Mouse (Mus musculus) embryonic facial prominence, embryonic 13.5 days (tissue): ENCODE measurements around the gene Zfp566. TPM values are rescaled to one million over a fixed set of nuclear protein-coding genes. Genes with fewer than 3 reads are reported as not detected.

Experiments
- ATAC-seq: fragments of 200-750 bp; cut with Nextera tagmentation; 2 replicates; pipeline ENCODE4 v1.8.0; 2017; ENCODE audit warnings: low read depth; ENCODE audit not compliant: insufficient number of reproducible peaks, insufficient read depth, low FRiP score, low TSS enrichment
- H3K27ac ChIP-seq: fragments of 300-500 bp; sonication (generic); 2 replicates; pipeline ENCODE4 v1.5.1; 2015; ENCODE audit warnings: moderate library complexity, mild to moderate bottlenecking, inconsistent platforms
- H3K27me3 ChIP-seq: fragments of 300-500 bp; sonication (generic); 2 replicates; pipeline ENCODE4 v1.6.1; 2015; ENCODE audit warnings: mild to moderate bottlenecking, inconsistent platforms
- H3K36me3 ChIP-seq: fragments of 300-500 bp; sonication (generic); 2 replicates; pipeline ENCODE4 v1.6.1; 2015; ENCODE audit warnings: mild to moderate bottlenecking, inconsistent platforms
- H3K4me1 ChIP-seq: fragments of 300-500 bp; sonication (generic); 2 replicates; pipeline ENCODE4 v1.6.1; 2015; ENCODE audit warnings: inconsistent platforms
- H3K4me2 ChIP-seq: fragments of 300-500 bp; sonication (generic); 2 replicates; pipeline ENCODE4 v1.6.1; 2015; ENCODE audit warnings: moderate library complexity, mild to moderate bottlenecking, inconsistent platforms
- H3K4me3 ChIP-seq: fragments of 300-500 bp; sonication (generic); 2 replicates; pipeline ENCODE4 v1.5.1; 2015; ENCODE audit warnings: mild to moderate bottlenecking, inconsistent platforms
- H3K9ac ChIP-seq: fragments of 300-500 bp; sonication (generic); 2 replicates; pipeline ENCODE4 v1.6.1; 2015; ENCODE audit warnings: mild to moderate bottlenecking, inconsistent platforms
- H3K9me3 ChIP-seq: fragments of 300-500 bp; sonication (generic); 2 replicates; pipeline ENCODE4 v1.6.1; 2016; ENCODE audit warnings: inconsistent platforms
- WGBS: fragments of 180-500 bp; shearing (Covaris S2); methylation state at CpG from one replicate; pipeline ENCODE4 v1.1.7; 2015; ENCODE audit warnings: mixed read lengths; 5-methylcytosine and 5-hydroxymethylcytosine counted together
- polyA plus RNA-seq: library from polyadenylated mRNA; unstranded; fragments of >200 nt; fragmentation: Nextera tagmentation; extraction: Ambion mirVana; gene quantifications from 2 replicates; pipeline ENCODE4 v1.2.1, GENCODE M21; 2015

The Zfp566 gene
- polyA plus RNA-seq, 1 experiment from 2014 or later = 18.7 TPM

DNA sequence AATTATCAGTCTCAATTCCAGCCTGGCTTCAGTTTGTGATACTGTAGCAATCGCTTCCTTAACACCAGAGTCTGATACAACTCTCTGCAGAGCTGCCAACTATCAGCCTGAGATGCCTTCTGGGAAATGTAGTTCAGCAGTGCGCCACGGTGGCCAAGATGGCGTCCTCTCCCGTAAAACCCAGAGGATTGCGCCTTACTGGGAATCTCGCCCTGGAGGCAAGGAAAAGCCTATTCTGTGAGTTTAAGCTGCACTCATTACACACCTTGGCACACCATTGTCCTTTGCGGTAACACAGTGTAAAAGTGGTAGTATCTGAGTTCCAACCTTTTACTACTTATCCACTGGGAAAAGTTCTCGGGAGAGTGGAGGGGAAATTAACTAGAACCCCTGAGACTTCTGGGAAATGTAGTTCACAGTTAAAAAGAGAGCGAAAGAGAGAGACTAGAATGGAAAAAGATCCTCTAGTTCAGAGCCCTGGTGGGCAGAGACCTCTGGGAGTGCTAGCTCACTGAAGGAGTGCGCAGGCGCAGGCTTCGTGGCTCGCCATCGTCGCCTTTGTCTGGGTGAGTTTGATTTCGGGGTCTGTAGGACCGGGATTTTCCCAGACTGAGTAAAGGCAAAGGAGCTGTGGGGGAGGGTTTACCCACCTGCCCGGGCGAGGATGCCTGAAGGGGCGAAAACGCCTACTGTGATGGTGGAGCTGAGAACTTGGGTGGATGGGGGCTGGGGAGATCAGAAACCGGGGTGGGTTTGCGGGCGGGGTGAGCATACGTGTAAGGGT is 4.5 kb upstream of the Zfp566 start, which contains the start of gene Zfp260:
Gene Zfp260, plus strand, starts transcription at position 132 of the 784 bp plus-strand sequence.
- WGBS = under 1% methylated on average over 26 of the region's 26 CpGs
- Histone ChIP-seq H3K9ac (peak within 1 kb of the TSS; percentile 88), H3K27ac (peak within 1 kb of the TSS; percentile 99), H3K9me3 (peaks cover 4% of the 10 kb centered on the region; the same call in 1 of the 2 replicates), H3K4me2 (peak within 1 kb of the TSS; percentile 76), H3K4me3 (peak within 1 kb of the TSS; percentile 61), H3K4me1 (peaks cover 17% of the 10 kb centered on the region), H3K36me3 (peaks cover 28% of the 10 kb centered on the region), H3K27me3 (no peaks in the 10 kb centered on the region)
- ATAC-seq = peak; percentile 79

DNA sequence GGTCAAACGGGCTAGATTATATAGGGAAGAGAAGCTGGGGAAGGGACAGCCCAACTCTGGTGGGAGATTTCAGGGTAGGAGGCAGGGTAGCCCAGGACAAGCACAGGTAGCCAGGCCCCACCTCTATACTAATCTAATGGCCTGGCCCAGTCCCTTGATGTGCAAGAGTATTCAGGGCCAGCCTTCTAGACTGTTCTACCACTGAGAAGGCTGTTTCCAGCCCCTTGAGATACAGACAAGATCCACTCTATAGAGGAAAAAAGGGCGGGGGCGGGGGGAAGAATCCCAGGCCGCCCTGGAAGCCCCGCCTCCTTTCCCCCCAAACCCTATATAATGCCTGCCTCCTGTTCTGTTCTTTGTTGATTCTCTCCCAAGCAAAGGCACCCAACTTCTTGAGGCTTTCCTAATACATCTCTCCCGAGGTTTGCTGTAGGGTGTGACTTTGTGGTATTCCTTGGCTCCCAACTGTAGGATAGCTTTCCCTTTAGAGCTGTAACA is 3.6 kb upstream of the Zfp566 start:
- 67% methylated on average over 6 of the region's 6 CpGs for WGBS
- H3K36me3 ChIP-seq = peaks cover 19% of the 10 kb centered on the region
- peak overlapping the region; percentile 99 for H3K27ac ChIP-seq
- peak overlapping the region; percentile 88; the same call in 1 of the 2 replicates for H3K9ac ChIP-seq
- ATAC-seq = no peak
- H3K4me3 ChIP-seq = peak overlapping the region; percentile 61
- no peaks in the 10 kb centered on the region for H3K27me3 ChIP-seq
- peaks cover 4% of the 10 kb centered on the region; the same call in 1 of the 2 replicates for H3K9me3 ChIP-seq
- peak overlapping the region; percentile 60 for H3K4me2 ChIP-seq
- H3K4me1 ChIP-seq = peaks cover 23% of the 10 kb centered on the region

DNA sequence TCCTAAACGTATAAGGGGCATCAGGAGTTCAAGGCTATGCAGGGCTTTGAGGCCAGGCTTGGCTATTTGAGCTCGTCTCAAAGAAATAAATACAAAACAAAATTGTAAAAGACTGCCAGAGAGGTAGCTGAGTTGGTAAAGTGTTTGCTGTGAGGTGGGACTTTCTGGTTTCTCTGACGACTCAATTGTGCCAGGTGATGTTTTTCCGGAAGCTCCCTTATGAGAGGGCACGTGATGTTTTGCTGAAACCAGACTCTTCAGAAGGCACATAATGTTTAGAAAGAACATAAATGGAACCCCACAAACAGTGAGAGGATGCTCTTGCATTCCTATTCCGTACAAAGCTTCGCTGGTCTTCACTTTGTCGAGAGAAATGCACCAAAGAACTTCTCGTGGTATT is 2.3 kb upstream of the Zfp566 start:
- no peaks in the 10 kb centered on the region for H3K9me3 ChIP-seq
- no peak overlapping the region for H3K4me3 ChIP-seq
- no peak for ATAC-seq
- WGBS = 82% methylated on average over 9 of the region's 9 CpGs
- H3K27ac ChIP-seq = no peak overlapping the region
- no peaks in the 10 kb centered on the region for H3K27me3 ChIP-seq
- H3K9ac ChIP-seq = no peak overlapping the region
- peaks cover 8% of the 10 kb centered on the region for H3K36me3 ChIP-seq
- peaks cover 33% of the 10 kb centered on the region for H3K4me1 ChIP-seq
- H3K4me2 ChIP-seq = no peak overlapping the region

DNA sequence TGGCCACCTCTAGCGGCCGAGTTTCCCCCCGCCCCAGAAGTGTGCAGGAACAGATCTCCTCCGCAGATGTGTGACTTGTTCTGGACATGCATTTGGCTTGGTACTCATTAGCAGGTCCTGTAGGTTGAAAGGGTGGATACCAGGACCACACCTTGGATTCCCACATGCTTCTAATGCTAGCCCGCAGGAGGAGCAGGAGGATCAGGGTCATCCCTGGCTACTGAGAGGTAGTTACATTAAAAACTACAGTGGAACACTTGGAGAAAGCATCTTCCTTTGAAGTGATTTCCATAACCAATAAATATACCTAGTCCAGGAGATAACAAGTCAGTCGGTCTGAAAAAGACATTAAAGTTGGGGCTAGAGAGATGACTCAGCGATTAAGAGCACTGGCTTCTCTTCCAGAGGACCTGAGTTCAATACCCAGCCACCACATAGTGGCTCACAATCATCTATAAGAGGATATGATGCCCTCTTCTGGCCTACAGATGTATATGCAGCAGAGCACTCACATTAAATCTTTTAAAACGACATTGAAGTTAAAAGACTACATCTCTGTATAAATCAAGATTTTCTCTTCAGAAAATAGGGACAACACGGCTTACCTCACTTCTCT is 751 bp upstream of the Zfp566 start:
- no peaks in the 10 kb centered on the region for H3K9me3 ChIP-seq
- H3K4me1 ChIP-seq = peaks cover 29% of the 10 kb centered on the region
- peak overlapping the region; percentile 86 for H3K27ac ChIP-seq
- peak overlapping the region; percentile 67 for H3K4me3 ChIP-seq
- no peak for ATAC-seq
- H3K4me2 ChIP-seq = peak overlapping the region; percentile 62
- no peaks in the 10 kb centered on the region for H3K27me3 ChIP-seq
- 8% methylated on average over 9 of the region's 9 CpGs for WGBS
- peaks cover 11% of the 10 kb centered on the region for H3K36me3 ChIP-seq
- H3K9ac ChIP-seq = peak overlapping the region; percentile 82

DNA sequence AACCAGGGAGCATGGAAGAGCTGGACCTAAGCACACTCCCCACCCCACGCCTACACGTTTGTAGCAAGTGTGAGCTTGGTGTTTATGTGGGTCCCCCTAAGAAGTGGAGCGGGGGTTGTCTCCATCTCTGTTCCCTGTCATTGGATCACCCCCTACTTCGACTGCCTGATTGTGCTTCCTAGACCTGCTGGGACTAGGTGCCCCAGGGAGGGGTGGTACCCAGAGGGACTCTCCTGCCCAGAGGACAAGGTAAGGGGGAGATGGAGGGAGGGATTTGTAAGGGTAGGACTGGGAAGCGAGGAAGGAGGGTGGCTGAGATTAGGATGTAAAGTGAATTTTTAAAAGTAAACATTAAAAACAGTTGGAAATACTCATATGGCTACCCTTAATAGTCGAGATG is 922 bp downstream of the Zfp566 start:
- WGBS = 11% methylated on average over 6 of the region's 6 CpGs
- peaks cover 25% of the 10 kb centered on the region for H3K4me1 ChIP-seq
- peak overlapping the region; percentile 82 for H3K9ac ChIP-seq
- ATAC-seq = no peak
- H3K27me3 ChIP-seq = no peaks in the 10 kb centered on the region
- H3K4me3 ChIP-seq = peak overlapping the region; percentile 67
- peaks cover 28% of the 10 kb centered on the region for H3K36me3 ChIP-seq
- peak overlapping the region; percentile 86 for H3K4me2 ChIP-seq
- no peak overlapping the region for H3K27ac ChIP-seq
- H3K9me3 ChIP-seq = no peaks in the 10 kb centered on the region

DNA sequence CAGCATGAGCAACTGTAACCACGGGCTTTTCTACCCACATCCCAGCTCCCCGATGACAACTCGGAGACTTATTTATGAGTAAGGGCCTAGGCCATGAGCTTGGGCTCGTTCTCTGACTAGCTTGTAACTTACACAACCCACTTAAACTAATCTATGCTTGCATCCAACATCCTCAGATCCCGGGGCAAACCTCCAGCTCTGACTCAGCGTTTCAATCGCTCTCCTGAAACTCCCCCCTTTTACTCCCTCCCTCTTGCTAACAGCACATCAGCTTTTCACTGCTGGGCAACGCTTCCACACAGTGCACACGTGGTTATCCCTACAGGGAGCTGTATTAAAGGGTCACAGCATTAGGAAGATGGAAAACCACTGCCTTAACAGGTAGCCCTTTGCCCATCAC is 3.8 kb downstream of the Zfp566 start:
- Histone ChIP-seq H3K4me3 (no peak overlapping the region), H3K9me3 (no peaks in the 10 kb centered on the region), H3K27ac (peak overlapping the region; percentile 4; the same call in 1 of the 2 replicates), H3K9ac (no peak overlapping the region), H3K4me1 (peaks cover 19% of the 10 kb centered on the region), H3K4me2 (no peak overlapping the region), H3K27me3 (no peaks in the 10 kb centered on the region), H3K36me3 (peaks cover 50% of the 10 kb centered on the region)
- ATAC-seq = no peak
- 86% methylated on average over 9 of the region's 9 CpGs for WGBS

DNA sequence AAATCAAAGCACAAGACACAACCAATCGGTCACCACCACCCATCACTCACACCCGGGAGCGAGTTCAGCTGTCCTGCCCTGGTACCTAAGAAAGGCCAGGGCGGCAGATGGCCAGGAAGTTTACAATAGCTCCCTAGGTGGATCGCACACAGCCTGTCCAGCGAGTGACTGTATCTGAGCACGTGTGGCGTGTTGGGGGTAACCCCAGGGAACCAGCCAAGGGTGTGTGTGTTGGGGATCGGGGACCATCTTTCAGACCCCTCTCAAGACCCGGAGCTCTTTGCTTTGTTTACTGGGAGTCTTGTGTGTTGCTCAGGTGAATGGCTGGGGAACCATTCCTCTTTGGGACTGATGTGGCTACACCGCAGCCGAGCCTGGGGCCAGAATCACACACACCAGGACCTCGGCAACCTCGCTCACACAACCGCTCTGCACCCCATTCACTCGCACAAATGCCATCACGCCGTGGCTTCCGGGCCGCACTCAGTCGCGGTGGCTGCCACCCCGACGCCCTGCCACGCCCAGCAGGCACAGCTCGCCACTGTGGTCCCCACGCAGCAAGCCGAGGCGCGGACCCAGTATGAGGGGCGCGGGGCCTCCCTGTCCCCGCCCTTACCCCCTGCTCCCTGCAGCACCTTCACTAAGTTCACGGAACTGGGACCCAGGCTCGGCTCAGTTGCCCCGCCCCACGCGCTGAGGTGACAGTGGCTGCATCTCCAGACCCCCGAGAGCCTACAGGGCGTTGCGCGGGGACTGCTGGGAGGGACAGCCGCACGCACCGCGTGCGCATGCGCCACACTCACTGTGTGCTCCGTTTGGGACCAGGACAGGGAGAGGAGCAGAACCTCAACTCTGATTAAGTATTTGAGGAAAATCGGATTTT is 17.9 kb downstream of the Zfp566 start, which contains the start of gene Zfp82:
Gene Zfp82, minus strand, starts transcription at position 755 of the 883 bp plus-strand sequence.
- Histone ChIP-seq H3K36me3 (peaks cover 42% of the 10 kb centered on the region), H3K4me3 (peak within 1 kb of the TSS; percentile 83), H3K27ac (peak within 1 kb of the TSS; percentile 81), H3K9me3 (no peaks in the 10 kb centered on the region), H3K4me1 (0 out of 2 replicates have a peak, but pooled peaks cover 4% of the 10 kb centered on the region), H3K27me3 (no peaks in the 10 kb centered on the region), H3K4me2 (peak within 1 kb of the TSS; percentile 96), H3K9ac (peak within 1 kb of the TSS; percentile 84)
- WGBS = under 1% methylated on average over 50 of the region's 50 CpGs
- ATAC-seq = peak; percentile 76; the same call in 1 of the 2 replicates

DNA sequence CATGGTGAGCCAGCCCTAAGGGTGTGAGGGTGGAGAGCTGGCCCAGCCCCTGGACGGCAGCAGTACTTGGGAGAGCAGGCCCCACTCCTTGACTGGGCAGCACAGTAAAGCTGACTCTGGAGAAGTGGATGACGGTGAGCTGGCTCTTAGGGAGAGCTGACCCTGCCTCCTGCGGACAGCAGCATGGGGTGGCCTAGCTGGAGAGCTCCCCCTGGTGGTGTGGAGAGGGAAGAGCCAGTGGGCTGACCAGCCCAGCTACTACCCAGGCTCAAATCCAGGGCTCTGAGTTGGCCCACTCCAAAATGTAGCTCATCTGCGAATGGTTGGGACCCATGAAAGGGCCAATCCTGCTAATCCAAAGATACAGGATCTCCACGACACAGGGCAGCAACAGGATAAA is 25.7 kb downstream of the Zfp566 start:
- Histone ChIP-seq H3K27ac (no peak overlapping the region), H3K4me1 (no peaks in the 10 kb centered on the region), H3K9me3 (no peaks in the 10 kb centered on the region), H3K4me2 (no peak overlapping the region), H3K36me3 (peaks cover 71% of the 10 kb centered on the region), H3K9ac (no peak overlapping the region), H3K27me3 (no peaks in the 10 kb centered on the region), H3K4me3 (no peak overlapping the region)
- 73% methylated on average over 5 of the region's 5 CpGs for WGBS
- ATAC-seq = no peak

DNA sequence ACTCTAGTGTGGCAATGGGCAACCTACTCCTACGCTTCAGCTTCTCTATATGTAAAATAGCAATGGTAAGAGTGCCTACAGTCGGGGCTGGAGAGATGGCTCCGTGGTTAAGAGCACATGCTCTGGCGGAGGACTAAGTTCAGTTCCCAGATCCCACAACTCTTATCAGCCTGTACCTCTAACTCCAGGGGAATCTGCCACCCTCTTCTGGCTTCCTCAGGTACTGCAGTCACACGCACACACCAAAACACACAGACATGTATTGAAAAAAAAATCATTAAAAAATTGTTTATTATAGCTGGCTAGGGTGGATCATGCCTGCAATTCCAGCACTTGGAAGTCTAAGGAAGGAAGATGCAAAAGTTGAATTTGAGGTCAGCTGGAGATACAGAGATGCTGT is 27.8 kb downstream of the Zfp566 start:
- peaks cover 79% of the 10 kb centered on the region for H3K36me3 ChIP-seq
- WGBS = 88% methylated on average over 5 of the region's 5 CpGs

DNA sequence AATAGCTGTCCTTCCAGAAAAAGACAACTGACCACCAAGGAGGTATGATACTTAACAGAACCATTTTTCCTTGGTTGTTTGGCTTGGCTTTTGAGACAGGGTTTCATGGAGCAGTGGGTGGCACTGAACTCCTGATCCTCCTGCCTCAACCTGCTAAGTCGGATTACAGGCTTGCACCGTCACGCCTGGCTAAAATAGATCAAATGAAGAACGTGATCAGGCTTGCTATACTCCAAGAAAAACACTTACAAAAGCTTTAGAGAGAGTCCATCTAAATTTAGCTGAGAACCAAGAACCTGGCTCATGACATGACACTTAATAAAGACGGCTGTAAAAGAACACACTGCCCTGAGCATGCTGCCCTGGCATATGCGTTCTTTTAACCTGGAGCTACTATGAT is 30.0 kb downstream of the Zfp566 start:
- no peak for ATAC-seq
- Histone ChIP-seq H3K4me1 (no peaks in the 10 kb centered on the region), H3K4me2 (no peak overlapping the region), H3K4me3 (no peak overlapping the region), H3K27ac (no peak overlapping the region), H3K27me3 (no peaks in the 10 kb centered on the region), H3K36me3 (peaks cover 82% of the 10 kb centered on the region), H3K9me3 (no peaks in the 10 kb centered on the region), H3K9ac (no peak overlapping the region)
- WGBS = 66% methylated on average over 6 of the region's 6 CpGs

More for the DNA sequence above, 27.8 kb downstream of the Zfp566 start:
- H3K27ac ChIP-seq = no peak overlapping the region
- H3K9ac ChIP-seq = no peak overlapping the region
- no peak for ATAC-seq
- H3K4me3 ChIP-seq = no peak overlapping the region
- no peak overlapping the region for H3K4me2 ChIP-seq
- no peaks in the 10 kb centered on the region for H3K27me3 ChIP-seq
- no peaks in the 10 kb centered on the region for H3K4me1 ChIP-seq
- no peaks in the 10 kb centered on the region for H3K9me3 ChIP-seq

DNA sequence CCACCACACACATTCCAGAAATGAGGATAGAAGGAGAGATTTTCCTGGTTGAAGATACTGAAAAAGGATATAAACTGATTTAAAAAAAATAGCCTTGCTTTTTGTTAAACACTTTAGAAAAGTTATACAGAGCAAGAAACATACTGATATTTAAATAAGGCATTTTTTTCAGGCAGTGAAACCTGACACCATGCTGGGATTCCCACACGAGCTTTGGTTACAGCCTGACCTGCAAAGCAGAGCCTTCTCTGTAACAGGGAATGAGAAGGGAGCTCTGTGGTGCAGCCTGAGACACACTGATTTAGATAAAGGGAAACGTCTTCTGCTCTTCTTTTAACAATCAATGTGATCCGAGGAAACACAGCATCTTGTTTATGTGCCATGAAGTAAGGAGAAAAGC is 36.7 kb downstream of the Zfp566 start:
- no peaks in the 10 kb centered on the region for H3K9me3 ChIP-seq
- H3K36me3 ChIP-seq = peaks cover 32% of the 10 kb centered on the region
- ATAC-seq = no peak
- 4% methylated on average over 3 of the region's 3 CpGs for WGBS
- H3K4me3 ChIP-seq = no peak overlapping the region
- peak overlapping the region; percentile 12; the same call in 1 of the 2 replicates for H3K27ac ChIP-seq
- H3K27me3 ChIP-seq = no peaks in the 10 kb centered on the region
- H3K9ac ChIP-seq = no peak overlapping the region
- peaks cover 19% of the 10 kb centered on the region for H3K4me1 ChIP-seq
- no peak overlapping the region for H3K4me2 ChIP-seq
